Mouse (Mus musculus) telencephalon, adult 2 months (tissue): ENCODE measurements around the gene Ninj2.

Experiments used
- DNase-seq: peaks from one replicate; pipeline ENCODE4 v3.0.0-alpha.2; 2011; ENCODE audit warnings: low read depth, low spot score

Gene Ninj2

DNA sequence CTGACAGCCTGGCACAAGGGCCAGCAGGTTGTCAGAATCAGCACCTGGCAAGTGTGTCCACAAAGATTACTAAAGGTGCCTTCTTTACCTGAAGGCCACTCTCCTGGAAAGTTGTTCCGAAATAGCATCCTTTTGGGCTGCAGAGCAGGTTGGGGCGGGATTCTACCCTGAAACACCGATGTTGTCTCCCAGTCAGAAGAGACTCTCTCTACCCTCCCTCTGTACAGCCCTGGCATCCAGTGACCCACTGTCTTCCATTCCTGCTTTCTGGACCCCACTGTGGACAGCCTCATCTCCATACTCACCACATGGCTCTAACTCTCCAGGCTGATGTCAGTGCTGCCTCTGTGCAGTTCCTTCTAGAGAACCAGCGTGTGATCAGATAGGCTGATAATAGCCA lies 82.5 kb downstream of the Ninj2 start:
- no peak for DNase-seq

DNA sequence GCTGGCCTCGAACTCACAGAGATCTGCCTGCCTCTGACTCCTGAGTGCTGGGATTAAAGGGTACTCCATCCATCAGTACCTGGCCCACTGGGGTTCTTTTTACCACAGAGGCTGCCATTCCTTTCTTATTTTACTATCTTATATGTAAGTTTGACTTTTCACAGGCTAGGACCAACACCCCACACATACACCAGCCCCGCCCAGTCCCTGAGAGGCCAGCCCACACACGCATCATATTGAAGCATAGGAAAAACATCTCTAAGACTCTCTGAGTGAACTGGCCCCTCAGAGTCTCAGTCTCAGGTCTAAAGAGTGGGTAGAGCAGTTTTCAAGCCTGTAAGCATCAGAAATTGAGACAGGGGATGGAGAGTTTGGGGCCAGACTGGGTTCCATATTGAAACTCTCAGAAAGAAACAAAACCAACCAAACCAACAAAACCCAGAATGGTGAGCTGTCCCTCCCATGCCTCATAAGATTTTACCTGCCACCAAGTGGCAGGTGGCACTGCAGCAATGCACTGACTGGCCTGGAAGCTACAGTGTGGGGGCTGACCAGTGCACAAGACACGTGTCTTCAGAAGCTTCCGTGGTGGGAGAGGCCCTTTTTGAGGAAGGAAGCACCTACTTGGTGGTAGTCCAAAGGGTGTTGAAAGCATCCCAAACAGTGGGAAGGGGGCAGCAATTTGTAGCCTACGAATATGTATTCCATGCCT lies 86.0 kb downstream of the Ninj2 start:
- no peak for DNase-seq

DNA sequence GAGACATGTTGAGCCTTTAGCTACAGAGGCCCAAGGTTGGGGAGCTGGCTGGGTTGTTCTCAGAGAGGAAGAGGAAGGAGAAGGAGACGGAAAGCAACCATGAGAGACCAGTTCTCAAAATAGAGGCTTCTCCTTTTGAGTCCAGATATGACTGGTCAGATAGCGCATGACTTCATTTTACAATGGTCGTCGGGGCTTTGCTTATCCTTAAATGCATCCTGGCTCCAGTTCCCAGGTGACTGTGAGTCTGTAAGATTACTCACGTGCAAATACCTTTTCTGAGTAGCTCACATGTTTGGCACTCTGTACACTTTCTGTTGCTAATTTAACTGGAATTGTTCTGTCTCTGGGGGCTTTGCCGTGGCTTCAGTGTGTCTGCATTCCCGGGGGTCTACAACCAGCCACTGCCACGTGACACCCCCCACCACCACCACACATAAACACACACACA lies 86.6 kb downstream of the Ninj2 start:
- no peak for DNase-seq

DNA sequence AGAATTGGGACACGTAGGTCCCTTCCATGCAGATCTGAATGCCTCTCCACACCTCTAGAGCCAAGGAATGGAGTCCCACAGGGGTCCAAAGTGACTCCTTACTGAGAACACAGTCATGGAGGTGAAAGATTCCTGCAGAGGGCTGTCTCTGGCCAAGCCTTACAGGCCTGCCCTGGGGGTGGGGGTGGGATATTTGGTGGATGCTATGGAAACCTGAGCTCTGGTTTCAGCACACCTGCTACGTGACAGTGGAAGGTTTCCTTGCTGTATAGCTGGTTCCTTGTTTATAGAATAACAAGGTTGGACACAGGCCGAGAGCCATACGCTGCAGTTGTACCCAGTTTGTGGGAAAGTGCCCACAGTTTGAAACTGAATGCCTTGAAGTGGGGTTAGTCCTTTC lies 87.3 kb downstream of the Ninj2 start:
- DNase-seq: no peak

DNA sequence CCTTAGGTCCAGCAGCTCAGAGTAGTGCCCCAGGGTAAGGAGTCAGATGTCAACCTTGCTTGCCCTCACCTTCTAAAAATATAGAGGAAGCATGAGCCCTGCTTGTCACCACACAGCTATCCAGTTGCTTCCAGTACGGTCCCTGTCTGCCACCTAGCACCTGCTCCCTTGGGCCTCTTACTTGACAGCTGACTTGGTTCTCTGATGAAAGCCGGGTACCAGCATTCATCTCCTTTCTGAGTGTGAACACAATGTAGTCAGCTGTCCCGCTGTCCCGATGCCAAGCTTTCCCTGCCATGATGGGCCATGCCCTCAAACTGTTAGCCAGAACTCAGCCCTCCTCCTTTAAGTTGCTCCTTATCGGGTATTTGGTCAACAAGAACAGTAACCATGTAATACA lies 89.0 kb downstream of the Ninj2 start:
- DNase-seq: no peak

DNA sequence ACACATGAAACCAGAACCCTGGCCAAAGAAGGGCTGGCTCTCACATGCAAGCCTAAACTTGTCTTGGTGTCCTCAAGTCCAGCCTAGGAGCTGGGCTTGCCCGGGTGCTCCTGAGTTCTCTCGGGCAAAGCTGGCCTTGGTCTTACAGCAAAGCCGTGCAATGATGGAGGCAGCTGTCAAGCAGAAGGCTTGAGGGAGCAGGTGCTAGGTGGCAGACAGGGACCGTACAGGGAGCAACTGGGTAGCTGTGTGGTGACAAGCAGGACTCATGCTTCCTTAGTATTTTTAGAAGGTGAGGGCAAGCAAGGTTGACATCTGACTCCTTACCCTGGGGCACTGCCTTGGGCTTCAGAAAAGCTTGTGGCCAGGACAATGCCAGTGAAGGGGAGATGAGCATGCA lies 90.6 kb downstream of the Ninj2 start:
- no peak for DNase-seq

DNA sequence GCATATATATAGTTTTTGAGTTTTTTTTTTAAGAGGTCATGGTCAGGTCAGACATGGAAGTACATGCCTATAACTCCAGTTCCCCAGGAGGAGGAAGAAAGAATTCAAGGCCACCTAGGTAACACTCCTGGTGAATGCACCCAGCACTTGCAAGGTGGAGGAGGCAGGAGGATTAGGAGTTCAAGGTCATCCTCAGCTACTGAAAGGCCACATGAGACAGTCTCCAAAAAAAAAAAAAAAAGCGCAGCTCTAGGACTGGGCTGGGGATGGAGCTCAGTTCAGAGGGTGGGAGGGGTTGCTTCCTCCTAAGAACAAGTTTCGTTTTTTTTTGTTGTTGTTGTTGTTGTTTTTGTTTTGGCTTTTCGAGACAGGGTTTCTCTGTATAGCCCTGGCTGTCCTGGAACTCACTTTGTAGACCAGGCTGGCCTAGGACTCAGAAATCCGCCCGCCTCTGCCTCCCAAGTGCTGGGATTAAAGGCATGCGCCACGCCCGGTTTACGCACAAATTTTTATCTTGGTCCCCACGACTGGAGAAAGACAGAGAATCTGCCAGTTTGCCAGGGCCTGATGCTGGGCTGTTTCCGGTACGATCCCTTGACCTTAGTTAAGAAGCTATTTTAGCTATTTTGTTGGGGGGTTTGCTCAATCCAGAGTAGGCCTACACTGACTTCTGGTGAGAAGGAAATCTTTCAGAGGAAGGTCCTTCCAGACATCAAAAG lies 92.0 kb downstream of the Ninj2 start:
- DNase-seq: no peak

DNA sequence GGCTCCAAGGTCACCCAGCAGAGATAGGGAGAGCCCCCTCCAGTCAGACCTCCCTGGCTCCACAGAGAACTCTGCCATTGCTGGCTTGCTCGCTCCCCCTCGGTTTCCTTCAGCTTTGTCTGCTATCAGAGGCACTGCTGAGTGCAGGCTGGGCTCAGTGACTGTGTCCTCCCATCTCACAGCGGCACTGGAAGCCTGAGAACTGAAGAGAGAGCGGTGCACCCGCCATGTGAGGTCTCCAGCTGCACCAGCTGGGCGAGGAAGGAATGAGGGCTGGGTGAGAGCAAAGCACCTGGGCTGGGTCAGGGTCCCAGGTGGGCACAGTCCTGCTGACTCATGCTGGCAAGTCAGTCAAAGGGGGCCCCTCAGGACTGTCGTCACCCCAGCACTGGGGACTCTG lies 92.6 kb downstream of the Ninj2 start:
- DNase-seq: no peak

DNA sequence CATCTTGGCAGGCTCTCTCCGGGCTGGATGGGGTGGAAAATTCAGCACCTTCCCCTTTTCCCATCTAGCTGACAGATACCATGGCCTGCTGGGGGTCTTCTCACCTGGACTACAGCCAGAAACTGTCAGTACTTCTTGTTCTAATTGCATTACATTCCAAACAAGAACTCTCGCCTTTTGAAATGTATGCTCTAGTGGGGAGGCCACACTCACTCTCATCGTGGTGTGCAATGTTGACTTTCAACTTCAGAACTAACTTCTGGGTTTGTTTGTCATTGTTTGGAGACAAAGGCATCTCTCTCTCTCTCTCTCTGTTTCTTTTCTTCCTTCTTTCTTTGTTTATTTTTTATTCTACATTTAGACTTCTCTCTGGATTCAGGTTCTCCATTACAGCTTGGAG lies 93.4 kb downstream of the Ninj2 start:
- no peak for DNase-seq

DNA sequence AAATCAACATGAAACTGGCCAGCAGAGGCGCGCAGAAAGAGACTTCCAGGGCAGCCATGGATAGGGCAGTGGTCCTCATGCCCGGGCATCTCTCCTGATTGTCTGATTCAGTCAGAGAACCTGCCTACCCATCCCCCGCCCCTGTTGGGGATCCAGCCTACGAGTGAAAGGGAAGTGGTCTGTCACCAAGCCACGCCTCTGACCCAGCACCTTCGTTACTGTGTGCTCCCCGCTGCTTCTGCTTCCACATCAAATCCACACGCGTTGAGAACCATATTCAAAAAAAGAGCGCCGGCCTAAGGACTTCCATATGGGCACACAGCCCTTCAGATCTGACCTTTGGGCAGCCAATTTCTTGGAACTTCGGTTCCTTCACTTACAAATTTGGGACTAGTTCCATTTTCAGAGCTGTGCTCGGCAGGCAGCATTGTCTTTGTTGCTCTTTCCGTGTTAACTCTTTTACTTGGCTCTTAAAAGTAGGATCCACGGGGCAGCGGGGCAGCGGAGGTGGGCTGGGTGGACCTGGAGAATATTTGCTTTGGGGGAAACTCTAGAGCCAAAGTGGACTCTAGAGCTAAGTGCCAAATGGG lies 94.5 kb downstream of the Ninj2 start:
- DNase-seq: no peak

DNA sequence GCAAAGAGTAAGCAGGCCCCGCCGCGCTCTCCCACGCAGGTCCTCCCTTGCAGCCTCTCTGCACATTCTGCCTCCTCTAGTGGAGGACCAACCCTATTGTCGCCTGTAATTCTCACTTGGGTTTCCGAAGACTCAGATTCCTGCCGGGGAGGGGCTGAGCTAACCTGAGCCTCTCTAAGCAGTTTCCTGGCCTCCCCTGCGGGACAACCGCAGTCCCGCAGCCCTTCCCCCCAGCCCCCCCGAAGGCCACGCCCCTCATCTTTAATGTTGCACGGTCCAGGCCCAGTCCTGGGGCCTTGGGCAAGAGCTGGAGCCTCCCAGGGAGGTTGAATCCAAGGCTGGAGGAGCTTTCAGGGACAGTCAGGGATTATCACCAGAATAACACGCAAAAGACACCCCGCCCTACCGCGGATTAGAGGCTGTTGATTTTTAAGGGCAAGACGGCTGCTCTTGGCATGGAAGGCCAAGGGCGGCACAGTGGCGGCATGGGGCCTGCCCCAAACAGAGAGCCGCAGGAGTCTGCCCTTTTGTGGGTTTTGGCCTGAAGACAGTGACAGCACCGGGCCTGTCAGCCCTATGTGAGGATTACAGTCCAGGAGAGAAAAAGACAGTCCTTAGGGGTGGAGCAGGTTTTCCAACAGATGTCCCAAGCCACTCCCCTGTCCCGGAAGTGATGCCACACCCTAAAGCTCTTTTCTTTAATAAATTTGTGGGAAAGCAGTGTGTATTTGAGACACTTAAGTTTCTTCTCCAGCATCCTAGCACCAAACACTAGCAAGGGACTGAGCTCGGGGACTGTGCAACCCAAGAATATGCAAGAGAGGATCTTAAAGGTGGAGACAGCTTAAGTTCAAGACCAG lies 95.5 kb downstream of the Ninj2 start:
- no peak for DNase-seq

DNA sequence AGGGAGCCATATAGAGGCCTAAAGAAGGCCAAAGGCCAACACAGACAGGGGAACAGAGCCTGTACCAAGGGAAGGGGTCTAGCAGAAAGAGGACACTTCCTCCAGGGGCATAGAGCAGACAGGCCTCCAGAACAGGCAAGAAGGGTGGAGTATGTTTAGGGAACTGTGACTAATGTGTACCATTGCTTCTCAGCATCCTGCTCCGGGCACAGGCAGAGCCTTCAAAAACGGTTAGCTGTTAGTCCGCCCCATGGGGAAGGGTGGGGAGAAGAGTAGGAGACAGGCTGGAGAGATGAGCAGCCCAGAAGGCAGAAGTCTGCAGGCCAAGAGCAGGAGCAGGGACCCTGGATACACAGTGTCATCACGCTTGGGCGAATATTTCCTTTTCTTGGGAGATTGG lies 96.1 kb downstream of the Ninj2 start:
- no peak for DNase-seq

DNA sequence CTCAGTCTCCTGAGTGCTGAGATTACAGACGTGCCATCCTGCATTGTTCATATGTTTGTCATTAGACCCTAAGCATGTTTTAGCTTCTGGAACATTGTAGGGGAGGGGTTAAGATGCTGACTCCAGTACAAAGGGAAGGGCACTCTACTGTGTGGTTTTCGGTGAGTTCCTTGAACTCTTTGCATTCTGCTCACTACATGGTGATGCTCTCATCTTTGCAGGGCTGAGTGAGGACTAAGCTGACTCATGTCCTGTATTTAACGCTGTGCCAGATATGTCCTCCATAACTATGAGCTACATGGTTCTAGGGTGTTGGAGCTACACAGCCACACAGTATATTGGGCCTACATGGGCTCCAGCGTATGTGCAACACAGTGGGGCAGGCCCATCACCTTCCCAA lies 97.2 kb downstream of the Ninj2 start:
- DNase-seq: no peak

DNA sequence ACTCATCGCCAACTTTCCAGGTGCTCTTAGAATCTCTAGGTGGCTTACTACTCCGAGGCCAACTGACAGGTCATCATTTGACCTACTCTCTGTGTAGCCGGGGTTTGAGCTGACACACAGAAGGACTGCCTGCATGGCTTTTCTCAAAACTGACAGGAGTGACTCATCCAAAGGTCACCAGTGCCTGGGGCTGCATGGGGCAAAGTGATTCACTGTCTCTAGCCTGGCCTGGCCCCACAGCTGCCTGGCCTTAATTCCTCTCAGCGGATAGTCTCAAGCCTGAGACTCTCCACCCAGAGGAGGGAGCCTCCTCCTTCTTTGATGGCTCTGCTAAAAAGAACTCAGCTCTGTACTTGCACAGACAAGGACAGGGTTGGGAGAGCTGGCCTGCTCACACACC lies 97.8 kb downstream of the Ninj2 start:
- DNase-seq: no peak

DNA sequence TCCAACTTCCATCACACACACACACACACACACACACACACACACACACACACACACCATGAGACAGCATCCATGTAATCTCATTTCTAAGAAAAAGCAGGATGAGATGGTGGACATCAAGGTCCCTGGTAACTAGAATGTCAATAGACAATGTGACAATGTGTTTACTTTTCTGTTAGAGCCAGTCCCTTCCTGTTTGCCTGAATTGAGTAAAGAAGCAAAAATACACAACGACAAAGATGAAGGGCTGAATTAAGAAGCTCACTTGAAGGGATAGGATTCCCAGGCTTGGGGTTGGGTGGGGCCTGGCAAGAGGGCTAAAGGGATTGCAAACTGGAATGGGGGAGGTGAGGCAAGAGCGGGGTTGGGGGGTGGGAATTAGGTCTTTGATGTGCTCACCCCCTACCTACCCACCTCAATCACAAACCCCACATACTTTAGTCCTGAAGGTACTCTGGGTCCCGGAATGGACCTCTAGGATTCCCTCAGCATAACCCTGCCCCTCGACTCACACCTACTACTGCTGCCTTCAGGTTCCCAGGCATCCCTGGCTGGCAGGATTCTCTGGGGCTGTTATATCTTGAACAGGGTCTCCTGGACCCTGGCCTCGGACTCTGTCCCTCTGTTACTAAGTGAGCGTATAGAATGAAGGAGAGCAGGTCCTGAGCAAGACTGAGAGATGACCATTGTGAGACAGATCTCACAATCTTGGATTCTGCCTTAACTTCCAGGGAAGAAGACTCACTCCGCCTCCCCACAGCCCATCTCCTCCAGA lies 98.4 kb downstream of the Ninj2 start:
- no peak for DNase-seq

DNA sequence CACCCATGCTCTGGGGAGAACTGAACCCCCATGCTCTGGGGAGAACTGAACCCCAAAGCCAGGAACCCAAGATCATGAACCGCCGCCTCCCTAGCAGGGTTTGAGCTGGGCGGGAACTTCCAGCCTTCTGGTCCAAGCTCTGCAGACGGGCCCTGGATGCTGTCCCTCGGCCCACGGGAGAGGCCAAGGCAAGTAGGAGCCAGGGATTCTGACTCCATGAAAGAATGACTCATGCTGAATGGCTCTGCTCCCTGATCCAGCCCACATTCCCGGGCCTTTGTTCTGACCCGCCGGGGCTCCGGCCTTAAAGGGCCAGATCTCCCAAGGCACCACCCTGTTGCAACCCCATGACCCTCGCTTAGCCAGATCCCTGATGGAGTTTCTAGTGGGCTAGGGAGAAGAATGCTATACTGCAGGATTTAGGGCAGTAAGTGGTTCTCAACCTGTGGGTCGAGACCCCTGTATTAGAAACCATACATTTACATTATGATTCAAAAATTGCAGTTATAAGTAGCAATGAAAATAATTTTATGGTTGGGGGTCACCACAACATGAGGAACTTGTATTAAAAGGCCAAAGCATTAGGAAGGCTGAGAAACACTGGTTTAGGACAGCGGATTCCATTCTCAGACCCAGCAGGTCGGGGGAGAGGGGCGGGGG lies 99.2 kb downstream of the Ninj2 start:
- DNase-seq: no peak

DNA sequence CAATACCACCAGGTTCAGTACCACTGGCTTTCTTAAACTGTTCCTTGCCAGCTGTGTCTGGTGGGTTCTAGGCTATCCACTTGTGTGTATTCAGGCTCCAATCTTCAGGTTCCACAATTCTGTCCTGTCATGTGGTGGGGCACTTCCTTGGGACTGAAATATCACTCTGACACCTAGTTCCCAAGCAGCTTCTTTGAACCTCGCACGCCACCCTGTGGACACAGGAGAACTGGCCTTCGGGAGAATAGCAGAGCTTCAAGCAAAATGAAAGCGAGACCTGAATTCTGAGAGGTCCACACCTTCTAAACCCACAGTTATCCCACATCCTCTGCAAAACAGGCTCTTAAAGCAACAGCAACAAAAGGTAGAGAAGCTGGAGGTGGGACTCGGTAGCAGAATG lies 100.0 kb downstream of the Ninj2 start:
- DNase-seq: peak; percentile 62

DNA sequence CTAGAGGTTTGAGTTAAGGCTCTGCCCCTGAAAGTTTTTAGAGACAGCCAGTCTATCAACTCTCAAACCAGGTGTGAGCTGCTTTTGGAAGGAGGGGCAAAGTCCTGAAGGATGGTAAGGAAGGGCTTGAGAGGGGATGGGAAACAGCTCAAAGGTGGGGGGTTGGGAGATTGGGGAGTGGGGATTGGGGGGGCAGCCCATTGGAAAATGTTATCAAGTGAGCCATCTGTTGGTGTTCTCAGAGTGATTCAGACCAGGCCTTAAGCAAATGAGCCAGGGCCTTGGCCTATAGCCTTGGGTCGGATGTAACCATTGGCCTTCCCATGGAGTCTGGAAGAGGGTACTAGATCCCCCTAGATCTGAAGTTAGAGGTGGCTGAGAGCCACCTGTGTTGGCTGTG lies 100.6 kb downstream of the Ninj2 start:
- DNase-seq: no peak

DNA sequence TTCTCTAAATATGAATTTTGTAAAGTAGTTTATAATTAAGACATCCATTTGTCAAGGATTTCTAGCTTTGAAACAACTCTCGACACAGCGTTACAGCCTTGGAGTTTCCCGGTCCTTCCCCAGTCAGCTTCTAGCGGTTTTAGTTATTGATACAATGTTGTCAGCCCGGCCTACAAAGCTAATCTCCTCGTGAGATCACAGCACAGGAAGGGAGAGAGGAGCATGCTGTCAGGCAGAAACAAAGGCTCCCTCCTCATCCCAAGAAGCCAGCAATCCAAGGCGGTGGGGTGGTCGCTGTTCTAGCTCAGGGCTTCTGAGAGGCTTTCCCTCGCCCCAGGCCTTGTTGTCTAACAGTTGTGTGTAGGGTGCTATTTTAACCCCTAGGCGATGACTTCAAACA lies 101.2 kb downstream of the Ninj2 start:
- DNase-seq: no peak

DNA sequence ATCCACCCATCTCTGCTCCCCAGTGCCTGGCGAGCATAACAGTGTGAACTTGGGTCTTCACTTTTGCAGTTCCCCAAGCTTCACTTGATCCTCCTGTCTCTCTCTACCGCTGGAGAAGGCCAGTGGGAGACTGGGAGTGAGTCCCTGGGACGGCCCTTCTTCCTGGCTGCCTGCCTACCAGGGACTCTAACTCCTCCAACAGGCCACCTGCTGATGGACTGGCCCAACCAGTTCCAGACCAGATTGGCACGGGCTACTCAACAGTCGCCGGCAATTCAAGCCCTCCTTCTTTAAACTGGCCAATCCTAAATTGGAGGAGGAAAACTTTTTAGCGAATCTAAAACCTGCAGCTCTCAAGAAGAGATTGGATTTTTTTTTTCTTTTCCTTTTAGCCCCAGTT lies 101.8 kb downstream of the Ninj2 start:
- no peak for DNase-seq

DNA sequence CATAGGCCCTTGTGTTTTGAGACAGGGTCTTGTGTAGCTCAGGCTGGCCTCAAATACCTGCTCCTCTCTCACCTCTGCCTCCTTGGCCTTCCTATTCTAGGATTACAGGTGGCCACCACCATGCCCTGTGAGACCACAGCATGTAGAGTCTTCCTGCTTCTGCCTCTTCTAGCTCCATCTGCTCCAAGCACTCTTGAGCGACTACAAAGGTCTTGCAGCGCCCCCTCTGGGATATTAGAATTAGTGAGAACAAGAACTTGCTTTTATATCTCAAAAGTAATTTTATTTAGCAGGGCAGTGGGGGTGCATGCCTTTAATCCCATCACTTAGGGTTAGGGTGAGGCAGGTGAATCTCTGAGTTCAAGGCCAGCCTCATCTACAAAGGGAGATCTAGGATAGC lies 103.7 kb downstream of the Ninj2 start:
- DNase-seq: no peak
